ENCODE assay signal across 10 mouse cellular contexts in genomic region chr2:75661106-75661505, GRCm38 (mm10). TPM values are rescaled to one million over a fixed set of nuclear protein-coding genes. Genes with fewer than 3 reads are reported as not detected.
DNase-seq lines count a peak whose midpoint lies in the region; ATAC-seq and TF ChIP-seq lines count a peak whose summit lies in the region.
"Had no signal": no experiment of that assay in that cellular context is flagged by ENCODE, and none has a peak within 500 bp of the region (broad histone marks: within the 10 kb centered on the region; RNA-seq: fewer than 3 reads in every experiment).

No protein-coding gene starts in this region.

- no peak for DNase-seq in stomach, postnatal 0 days (ENCODE audit: low spot score)
- DNase-seq in urinary bladder, postnatal 14 days (ENCODE audit: low spot score) = no peak
- DNase-seq in retina, postnatal 1 day = no peak

- H3K36me3 ChIP-seq in megakaryocyte, embryonic 14.5 days (replicated peaks; ENCODE audit: low read length) = peaks cover 51% of the 10 kb centered on the region
- H3K36me3 ChIP-seq in forebrain, embryonic 16.5 days (ENCODE audit: control insufficient read depth, insufficient read depth) = peaks cover 20% of the 10 kb centered on the region
- H3K36me3 ChIP-seq in liver, embryonic 12.5 days = peaks cover 51% of the 10 kb centered on the region
- peaks cover 8% of the 10 kb centered on the region; the same call in 1 of the 2 replicates for H3K36me3 ChIP-seq in stomach, postnatal 0 days (ENCODE audit: control insufficient read depth, insufficient read depth, low read length)

- no peak for TF ChIP-seq CTCF in stomach, postnatal 0 days (IDR thresholded peaks at IDR 0.05; ENCODE audit: low read depth)

- TF ChIP-seq EP300 in stomach, postnatal 0 days (optimal IDR thresholded peaks at IDR 0.05) = no peak

- 31% methylated on average over 2 of the region's 2 CpGs for WGBS in forebrain, embryonic 16.5 days
- 44% methylated on average over 2 of the region's 2 CpGs for WGBS in liver, embryonic 12.5 days (ENCODE audit: insufficient replicate concordance)
- 4% methylated on average over 2 of the region's 2 CpGs for WGBS in stomach, postnatal 0 days

- H3K4me1 ChIP-seq in megakaryocyte, embryonic 14.5 days = peaks cover 25% of the 10 kb centered on the region
- peaks cover 21% of the 10 kb centered on the region for H3K4me1 ChIP-seq in forebrain, embryonic 16.5 days (replicated peaks; ENCODE audit: control insufficient read depth, insufficient read depth, low read length)
- H3K4me1 ChIP-seq in liver, embryonic 12.5 days = peaks cover 27% of the 10 kb centered on the region
- H3K4me1 ChIP-seq in stomach, postnatal 0 days (replicated peaks; ENCODE audit: control insufficient read depth, insufficient read depth) = 0 out of 2 replicates have a peak, but pooled peaks cover 3% of the 10 kb centered on the region

- no peaks in the 10 kb centered on the region for H3K9me3 ChIP-seq in megakaryocyte, embryonic 14.5 days
- H3K9me3 ChIP-seq in forebrain, embryonic 16.5 days (ENCODE audit: control insufficient read depth, low read length) = no peaks in the 10 kb centered on the region
- no peaks in the 10 kb centered on the region for H3K9me3 ChIP-seq in liver, embryonic 12.5 days (replicated peaks)
- no peaks in the 10 kb centered on the region for H3K9me3 ChIP-seq in stomach, postnatal 0 days (ENCODE audit: control insufficient read depth, low read length)

- peak overlapping the region; percentile 85 for H3K4me2 ChIP-seq in forebrain, embryonic 16.5 days (ENCODE audit: low read length)
- peak overlapping the region; percentile 74 for H3K4me2 ChIP-seq in liver, embryonic 12.5 days
- H3K4me2 ChIP-seq in stomach, postnatal 0 days (replicated peaks; ENCODE audit: low read depth) = peak overlapping the region; percentile 49

- peak overlapping the region; percentile 95 for H3K4me3 ChIP-seq in megakaryocyte, embryonic 14.5 days (replicated peaks)
- no peak overlapping the region; the same call in 1 of the 2 replicates for H3K4me3 ChIP-seq in forebrain, embryonic 16.5 days (replicated peaks; ENCODE audit: low read length)
- peak overlapping the region; percentile 93 for H3K4me3 ChIP-seq in liver, embryonic 12.5 days
- H3K4me3 ChIP-seq in stomach, postnatal 0 days (ENCODE audit: low read depth, low read length) = peak overlapping the region; percentile 94

- no peaks in the 10 kb centered on the region for H3K27me3 ChIP-seq in megakaryocyte, embryonic 14.5 days (replicated peaks)
- H3K27me3 ChIP-seq in forebrain, embryonic 16.5 days (replicated peaks; ENCODE audit: control insufficient read depth, insufficient read depth, low read length) = no peaks in the 10 kb centered on the region
- no peaks in the 10 kb centered on the region for H3K27me3 ChIP-seq in liver, embryonic 12.5 days (replicated peaks)
- H3K27me3 ChIP-seq in stomach, postnatal 0 days (ENCODE audit: control insufficient read depth, insufficient read depth, low read length) = no peaks in the 10 kb centered on the region

- no peak for ATAC-seq in megakaryocyte, adult 5-6 weeks (ENCODE audit: poor library complexity, severe bottlenecking)
- ATAC-seq in forebrain, embryonic 16.5 days = no peak
- no peak for ATAC-seq in liver, embryonic 12.5 days
- ATAC-seq in stomach, postnatal 0 days (ENCODE audit: low FRiP score, low TSS enrichment) = no peak
- ATAC-seq in CD4-positive, CD25-positive, alpha-beta regulatory T cell, adult 4 months = no peak
- ATAC-seq: activated CD4-positive, CD25-positive, alpha-beta regulatory T cell, adult 4 months had no signal

- H3K9ac ChIP-seq in forebrain, embryonic 16.5 days (replicated peaks; ENCODE audit: low read depth, low read length) = no peak overlapping the region
- peak overlapping the region; percentile 99 for H3K9ac ChIP-seq in liver, embryonic 12.5 days
- peak overlapping the region; percentile 99; the same call in 1 of the 2 replicates for H3K9ac ChIP-seq in stomach, postnatal 0 days (ENCODE audit: low read length)

- no peak overlapping the region for H3K27ac ChIP-seq in forebrain, embryonic 16.5 days (ENCODE audit: low read length)
- peak overlapping the region; percentile 98 for H3K27ac ChIP-seq in liver, embryonic 12.5 days
- no peak overlapping the region for H3K27ac ChIP-seq in stomach, postnatal 0 days (replicated peaks)
- H3K27ac ChIP-seq: left cerebral cortex, adult 2 months had no signal

RNA-seq across cellular contexts. Expression of gene Hnrnpa3, which starts 2.0 kb away (rescaled TPM):
- 28.2 and 136 TPM in 2 replicates for polyA plus RNA-seq in megakaryocyte, embryonic 14.5 days (2012; ENCODE audit: insufficient read depth, low replicate concordance)
- total RNA-seq in megakaryocyte, adult 5-6 weeks (2015) = 596 and 620 TPM in 2 replicates
- 223 and 241 TPM in 2 replicates for total RNA-seq in megakaryocyte, adult 5-6 weeks (2017)
- polyA plus RNA-seq in forebrain, embryonic 16.5 days (2015; fragmentation: Nextera tagmentation; extraction: Ambion mirVana) = 266 TPM in 2 replicates
- polyA plus RNA-seq in liver, embryonic 12.5 days (2016; fragmentation: Nextera tagmentation; extraction: Ambion mirVana) = 199 and 204 TPM in 2 replicates
- polyA plus RNA-seq in stomach, postnatal 0 days (2015; fragmentation: Nextera tagmentation; extraction: Ambion mirVana) = 116 and 127 TPM in 2 replicates
- polyA plus RNA-seq in CD4-positive, CD25-positive, alpha-beta regulatory T cell, adult 4 months (2017; shearing (Covaris generic)) = 100 to 1,000 TPM; 113 to 198 TPM

RNA-seq across cellular contexts. Expression of gene Nfe2l2, which starts 43.3 kb away (rescaled TPM):
- polyA plus RNA-seq in megakaryocyte, embryonic 14.5 days (2012; ENCODE audit: insufficient read depth, low replicate concordance) = 11.9 and 34.2 TPM in 2 replicates
- total RNA-seq in megakaryocyte, adult 5-6 weeks (2015) = 148 TPM in 2 replicates
- 81.2 and 94.4 TPM in 2 replicates for total RNA-seq in megakaryocyte, adult 5-6 weeks (2017)
- 12.7 and 16.1 TPM in 2 replicates for polyA plus RNA-seq in forebrain, embryonic 16.5 days (2015; fragmentation: Nextera tagmentation; extraction: Ambion mirVana)
- polyA plus RNA-seq in liver, embryonic 12.5 days (2016; fragmentation: Nextera tagmentation; extraction: Ambion mirVana) = 51.9 and 53.1 TPM in 2 replicates
- polyA plus RNA-seq in stomach, postnatal 0 days (2015; fragmentation: Nextera tagmentation; extraction: Ambion mirVana) = 125 and 144 TPM in 2 replicates
- polyA plus RNA-seq in CD4-positive, CD25-positive, alpha-beta regulatory T cell, adult 4 months (2017; shearing (Covaris generic)) = 10 to 100 TPM; 41.7 to 45.5 TPM
